Mouse (Mus musculus) spleen, adult 2 months (tissue): ENCODE measurements at regions not wholly inside any gene's neighbourhood (a gene's known extent, or its start where the extent isn't known, plus 50 kb on each side); places are given as distances from the start of the nearest gene placed in this dataset.

Source experiments
- CTCF ChIP-seq: fragments of 200-500 bp; IDR thresholded peaks from 2 replicates; pipeline ENCODE4 v1.5.1; 2011; ENCODE audit warnings: mild to moderate bottlenecking, inconsistent platforms; ENCODE audit not compliant: insufficient read depth, insufficient read length, insufficient replicate concordance; ENCODE audit errors: extremely low read depth
- POLR2A ChIP-seq: fragments of 200-500 bp; IDR thresholded peaks from 2 replicates; pipeline ENCODE4 v1.6.1; 2011; ENCODE audit warnings: low read depth, low read length, inconsistent platforms

DNA sequence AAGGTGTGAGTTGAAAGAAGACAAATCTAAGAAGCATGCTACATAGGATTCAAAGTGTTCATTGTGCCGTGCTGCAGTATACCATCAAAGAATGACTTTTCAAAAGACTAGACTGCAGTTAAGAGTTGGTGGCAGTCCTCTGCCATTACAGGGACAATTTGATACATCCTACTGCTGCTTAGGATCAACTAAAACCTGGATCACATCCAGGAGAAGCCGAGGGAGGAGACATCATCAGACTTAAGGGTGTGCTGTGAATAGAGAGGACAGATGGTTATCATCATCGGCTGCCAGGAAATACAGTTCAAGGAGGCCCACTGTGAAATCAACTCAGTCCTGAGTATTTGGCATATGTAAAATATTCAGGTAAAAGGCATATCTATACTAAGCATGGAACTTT lies 366.9 kb downstream of the Sv2b start:
- TF ChIP-seq CTCF (no peak), POLR2A (no peak)
